Mouse (Mus musculus): ENCODE results near the gene Wfdc5.
A peak's percentile ranks its signal among the peaks of the same experiment; 100 is the strongest.

Gene Wfdc5

DNA sequence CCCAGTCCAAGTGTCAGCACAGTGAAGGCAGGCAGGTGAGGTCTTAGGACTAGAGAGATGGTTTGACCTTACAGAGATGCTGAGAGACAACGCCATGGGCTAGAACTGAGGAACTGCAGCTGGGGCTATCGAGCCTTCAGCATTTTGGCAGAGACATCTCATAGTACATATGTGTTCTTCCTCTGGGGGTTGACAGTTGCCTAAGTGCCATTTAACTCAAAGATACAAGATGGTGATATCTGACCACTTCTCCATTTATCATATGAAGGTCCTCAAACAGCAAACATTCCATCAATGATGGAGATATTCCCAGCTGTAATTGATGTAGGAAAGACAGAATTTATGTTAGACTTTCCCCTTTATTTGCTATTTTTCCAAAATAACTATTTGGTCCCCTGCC lies 55.2 kb downstream of the Wfdc5 start:
- no peak for DNase-seq

- DNase-seq, result peak; percentile 13 to 47
These were observed 56.0 kb downstream of the Wfdc5 start for GRCm38 (mm10) chr2:164126533-164126955.
